Mouse (Mus musculus) hindbrain, embryonic 10.5 days (tissue): ENCODE measurements around the gene Frg2f1. TPM values are rescaled to one million over a fixed set of nuclear protein-coding genes. Genes with fewer than 3 reads are reported as not detected.
"Not testable (repeated sequence)": the region's sequence is repeated elsewhere in the genome, so short reads cannot be mapped to it uniquely, and the experiment has no call there.

ENCODE experiments used
- DNase-seq: peaks from one replicate; pipeline ENCODE4 v3.0.0-alpha.2; 2017; ENCODE audit warnings: low spot score
- H3K27ac ChIP-seq: fragments of 300-500 bp; sonication (generic); 2 replicates; pipeline ENCODE4 v1.5.1; 2016; ENCODE audit warnings: mild to moderate bottlenecking, moderate library complexity
- H3K27me3 ChIP-seq: fragments of 300-500 bp; sonication (generic); 2 replicates; pipeline ENCODE4 v1.6.1; 2016; ENCODE audit warnings: mild to moderate bottlenecking; ENCODE audit not compliant: poor library complexity, insufficient read depth, severe bottlenecking
- H3K36me3 ChIP-seq: fragments of 300-500 bp; sonication (generic); 2 replicates; pipeline ENCODE4 v1.6.1; 2016; ENCODE audit warnings: mild to moderate bottlenecking, moderate library complexity
- H3K4me1 ChIP-seq: fragments of 300-500 bp; sonication (generic); replicated peaks from 2 replicates; pipeline ENCODE4 v1.6.1; 2016; ENCODE audit warnings: mild to moderate bottlenecking
- H3K4me3 ChIP-seq: fragments of 300-500 bp; sonication (generic); 2 replicates; pipeline ENCODE4 v1.5.1; 2016; ENCODE audit warnings: mild to moderate bottlenecking, moderate library complexity
- H3K9me3 ChIP-seq: fragments of 300-500 bp; sonication (generic); 2 replicates; pipeline ENCODE4 v1.6.1; 2016; ENCODE audit warnings: mild to moderate bottlenecking, moderate library complexity
- WGBS: fragments of 180-500 bp; shearing (Covaris S2); methylation state at CpG from one replicate; pipeline ENCODE4 v1.1.7; 2016; 5-methylcytosine and 5-hydroxymethylcytosine counted together
- polyA plus RNA-seq: library from polyadenylated mRNA; unstranded; fragments of >200 nt; fragmentation: Nextera tagmentation; extraction: Ambion mirVana; gene quantifications from 2 replicates; pipeline ENCODE4 v1.2.1, GENCODE M21; 2016

The Frg2f1 gene
- 1.9 and 2.1 TPM in 2 replicates for polyA plus RNA-seq

- WGBS = under 1% methylated on average over 66 of the region's 85 CpGs
- Histone ChIP-seq H3K4me1 (peaks cover 17% of the 10 kb centered on the region), H3K27me3 (no peaks in the 10 kb centered on the region), H3K27ac (peak within 1 kb of the TSS; percentile 99), H3K4me3 (peak within 1 kb of the TSS; percentile 96), H3K36me3 (no peaks in the 10 kb centered on the region), H3K9me3 (no peaks in the 10 kb centered on the region)
- peak; percentile 93 for DNase-seq
These were observed at the start of gene Frg2f1 for GRCm38 (mm10) chr4:119539031-119539824. Gene Frg2f1 (minus strand): TSS chr4:119539529.

GRCm38 (mm10) chr4:119588037-119588436 is 48.7 kb upstream of the Frg2f1 start:
- Histone ChIP-seq H3K27me3 (no peaks in the 10 kb centered on the region), H3K4me1 (peaks cover 9% of the 10 kb centered on the region; the same call in 1 of the 2 replicates), H3K27ac (no peak overlapping the region), H3K9me3 (no peaks in the 10 kb centered on the region), H3K36me3 (peaks cover 31% of the 10 kb centered on the region), H3K4me3 (no peak overlapping the region)
- 97% methylated on average over 2 of the region's 2 CpGs for WGBS
- no peak for DNase-seq

GRCm38 (mm10) chr4:119575459-119575858 is 36.1 kb upstream of the Frg2f1 start:
- Histone ChIP-seq H3K27me3 (no peaks in the 10 kb centered on the region), H3K4me3 (no peak overlapping the region), H3K27ac (no peak overlapping the region), H3K9me3 (no peaks in the 10 kb centered on the region), H3K4me1 (no peaks in the 10 kb centered on the region), H3K36me3 (peaks cover 47% of the 10 kb centered on the region)
- no peak for DNase-seq
- WGBS = 95% methylated on average over 3 of the region's 3 CpGs

- WGBS = 84% methylated on average over 2 of the region's 2 CpGs
- DNase-seq = no peak
- peaks cover 47% of the 10 kb centered on the region for H3K36me3 ChIP-seq
- no peak overlapping the region for H3K4me3 ChIP-seq
- H3K4me1 ChIP-seq = no peaks in the 10 kb centered on the region
- no peaks in the 10 kb centered on the region for H3K27me3 ChIP-seq
- no peaks in the 10 kb centered on the region for H3K9me3 ChIP-seq
- no peak overlapping the region for H3K27ac ChIP-seq
These were observed 35.2 kb upstream of the Frg2f1 start for GRCm38 (mm10) chr4:119574504-119574903.

GRCm38 (mm10) chr4:119572682-119573081 is 33.4 kb upstream of the Frg2f1 start:
- Histone ChIP-seq H3K36me3 (peaks cover 37% of the 10 kb centered on the region), H3K27ac (no peak overlapping the region), H3K4me3 (no peak overlapping the region), H3K9me3 (no peaks in the 10 kb centered on the region), H3K27me3 (no peaks in the 10 kb centered on the region), H3K4me1 (no peaks in the 10 kb centered on the region)
- WGBS = 91% methylated on average over 3 of the region's 3 CpGs
- DNase-seq = no peak

- Histone ChIP-seq H3K36me3 (peaks cover 18% of the 10 kb centered on the region), H3K4me1 (no peaks in the 10 kb centered on the region), H3K27me3 (no peaks in the 10 kb centered on the region), H3K4me3 (no peak overlapping the region), H3K9me3 (peaks cover 4% of the 10 kb centered on the region; the same call in 1 of the 2 replicates), H3K27ac (no peak overlapping the region)
- 91% methylated on average over 4 of the region's 4 CpGs for WGBS
- DNase-seq = no peak
These were observed 27.1 kb upstream of the Frg2f1 start for GRCm38 (mm10) chr4:119566322-119566835.

GRCm38 (mm10) chr4:119563136-119563535 is 23.8 kb upstream of the Frg2f1 start:
- no peak for DNase-seq
- 0 out of 2 replicates have a peak, but pooled peaks cover 3% of the 10 kb centered on the region for H3K4me1 ChIP-seq
- H3K9me3 ChIP-seq = peaks cover 4% of the 10 kb centered on the region; the same call in 1 of the 2 replicates
- H3K36me3 ChIP-seq = peaks cover 21% of the 10 kb centered on the region
- H3K27ac ChIP-seq = no peak overlapping the region
- H3K27me3 ChIP-seq = no peaks in the 10 kb centered on the region
- H3K4me3 ChIP-seq = no peak overlapping the region

GRCm38 (mm10) chr4:119555466-119555865 is 16.1 kb upstream of the Frg2f1 start:
- DNase-seq = no peak
- no peaks in the 10 kb centered on the region for H3K27me3 ChIP-seq
- 85% methylated on average over 2 of the region's 2 CpGs for WGBS

GRCm38 (mm10) chr4:119550864-119551263 is 11.5 kb upstream of the Frg2f1 start:
- Histone ChIP-seq H3K27me3 (no peaks in the 10 kb centered on the region), H3K36me3 (no peaks in the 10 kb centered on the region), H3K27ac (no peak overlapping the region), H3K4me3 (no peak overlapping the region), H3K9me3 (no peaks in the 10 kb centered on the region), H3K4me1 (no peaks in the 10 kb centered on the region)
- WGBS = 97% methylated on average over 1 of the region's 1 CpGs
- DNase-seq = no peak

More at GRCm38 (mm10) chr4:119555466-119555865, 16.1 kb upstream of the Frg2f1 start:
- H3K36me3 ChIP-seq = no peaks in the 10 kb centered on the region
- 0 out of 2 replicates have a peak, but pooled peaks cover 3% of the 10 kb centered on the region for H3K4me1 ChIP-seq
- no peaks in the 10 kb centered on the region for H3K9me3 ChIP-seq
- H3K27ac ChIP-seq = no peak overlapping the region
- no peak overlapping the region for H3K4me3 ChIP-seq

GRCm38 (mm10) chr4:119540533-119540890 is 1.2 kb upstream of the Frg2f1 start:
- no peaks in the 10 kb centered on the region for H3K9me3 ChIP-seq
- 11% methylated on average over 10 of the region's 10 CpGs for WGBS
- peak overlapping the region; percentile 96 for H3K4me3 ChIP-seq
- no peaks in the 10 kb centered on the region for H3K36me3 ChIP-seq
- H3K27me3 ChIP-seq = no peaks in the 10 kb centered on the region
- DNase-seq = peak; percentile 5
- H3K27ac ChIP-seq = peak overlapping the region; percentile 99
- H3K4me1 ChIP-seq = peaks cover 17% of the 10 kb centered on the region

- under 1% methylated on average over 54 of the region's 76 CpGs for WGBS
- peak; percentile 63 for DNase-seq
- peak overlapping the region; percentile 99 for H3K27ac ChIP-seq
- H3K27me3 ChIP-seq = no peaks in the 10 kb centered on the region
- no peaks in the 10 kb centered on the region for H3K9me3 ChIP-seq
- peak overlapping the region; percentile 96 for H3K4me3 ChIP-seq
- H3K4me1 ChIP-seq = peaks cover 17% of the 10 kb centered on the region
- H3K36me3 ChIP-seq = no peaks in the 10 kb centered on the region
These were observed 655 bp upstream of the Frg2f1 start for GRCm38 (mm10) chr4:119539836-119540532.

GRCm38 (mm10) chr4:119537436-119537835 is 1.9 kb downstream of the Frg2f1 start:
- Histone ChIP-seq H3K36me3 (no peaks in the 10 kb centered on the region), H3K4me3 (no peak overlapping the region), H3K27ac (no peak overlapping the region), H3K4me1 (peaks cover 17% of the 10 kb centered on the region), H3K27me3 (no peaks in the 10 kb centered on the region), H3K9me3 (no peaks in the 10 kb centered on the region)
- 86% methylated on average over 4 of the region's 4 CpGs for WGBS
- DNase-seq = no peak

GRCm38 (mm10) chr4:119536615-119537014 is 2.7 kb downstream of the Frg2f1 start, which contains the start of gene Foxj3:
Gene Foxj3 (plus strand): TSS chr4:119537004.
- H3K27ac ChIP-seq, H3K36me3 ChIP-seq, H3K27me3 ChIP-seq, H3K9me3 ChIP-seq, H3K4me3 ChIP-seq, DNase-seq: not testable (repeated sequence)
- WGBS = 88% methylated on average over 4 of the region's 4 CpGs
- peaks cover 17% of the 10 kb centered on the region for H3K4me1 ChIP-seq
